Mouse (Mus musculus) hindbrain, embryonic 12.5 days (tissue): Measurements from ENCODE around the gene Tbck. TPM values are rescaled to one million over a fixed set of nuclear protein-coding genes. Genes with fewer than 3 reads are reported as not detected.

Experiments
- ATAC-seq: fragments of 200-750 bp; cut with Nextera tagmentation; 2 replicates; pipeline ENCODE4 v1.8.0; 2017; ENCODE audit warnings: moderate TSS enrichment; ENCODE audit not compliant: low FRiP score
- H3K27ac ChIP-seq: fragments of 300-500 bp; sonication (generic); 2 replicates; pipeline ENCODE4 v1.5.1; 2016; ENCODE audit warnings: mild to moderate bottlenecking
- H3K27me3 ChIP-seq: fragments of 300-500 bp; sonication (generic); 2 replicates; pipeline ENCODE4 v1.6.1; 2016; ENCODE audit warnings: mild to moderate bottlenecking
- H3K36me3 ChIP-seq: fragments of 300-500 bp; sonication (generic); 2 replicates; pipeline ENCODE4 v1.6.1; 2016; ENCODE audit warnings: mild to moderate bottlenecking
- H3K4me1 ChIP-seq: fragments of 300-500 bp; sonication (generic); 2 replicates; pipeline ENCODE4 v1.6.1; 2016
- H3K4me2 ChIP-seq: fragments of 300-500 bp; sonication (generic); replicated peaks from 2 replicates; pipeline ENCODE4 v1.6.1; 2016; ENCODE audit warnings: mild to moderate bottlenecking
- H3K4me3 ChIP-seq: fragments of 300-500 bp; sonication (generic); 2 replicates; pipeline ENCODE4 v1.5.1; 2016; ENCODE audit warnings: mild to moderate bottlenecking
- H3K9ac ChIP-seq: fragments of 300-500 bp; sonication (generic); 2 replicates; pipeline ENCODE4 v1.6.1; 2016; ENCODE audit warnings: mild to moderate bottlenecking, moderate library complexity
- H3K9me3 ChIP-seq: fragments of 300-500 bp; sonication (generic); replicated peaks from 2 replicates; pipeline ENCODE4 v1.6.1; 2016; ENCODE audit warnings: mild to moderate bottlenecking
- WGBS: fragments of 180-500 bp; shearing (Covaris S2); methylation state at CpG from one replicate; pipeline ENCODE4 v1.1.7; 2016; 5-methylcytosine and 5-hydroxymethylcytosine counted together
- polyA plus RNA-seq: library from polyadenylated mRNA; unstranded; fragments of >200 nt; fragmentation: Nextera tagmentation; extraction: Ambion mirVana; gene quantifications from 2 replicates; pipeline ENCODE4 v1.2.1, GENCODE M21; 2016

Tbck gene
- polyA plus RNA-seq, 1 experiment from 2014 or later, result 32.6 TPM

GRCm38 (mm10) chr3:132842676-132843075 lies 158.7 kb downstream of the Tbck start:
- Histone ChIP-seq H3K9ac (no peak overlapping the region), H3K27ac (no peak overlapping the region), H3K4me2 (no peak overlapping the region), H3K4me3 (no peak overlapping the region), H3K9me3 (no peaks in the 10 kb centered on the region), H3K27me3 (no peaks in the 10 kb centered on the region), H3K4me1 (no peaks in the 10 kb centered on the region), H3K36me3 (peaks cover 27% of the 10 kb centered on the region)
- 94% methylated on average over 6 of the region's 6 CpGs for WGBS
- no peak for ATAC-seq

DNA sequence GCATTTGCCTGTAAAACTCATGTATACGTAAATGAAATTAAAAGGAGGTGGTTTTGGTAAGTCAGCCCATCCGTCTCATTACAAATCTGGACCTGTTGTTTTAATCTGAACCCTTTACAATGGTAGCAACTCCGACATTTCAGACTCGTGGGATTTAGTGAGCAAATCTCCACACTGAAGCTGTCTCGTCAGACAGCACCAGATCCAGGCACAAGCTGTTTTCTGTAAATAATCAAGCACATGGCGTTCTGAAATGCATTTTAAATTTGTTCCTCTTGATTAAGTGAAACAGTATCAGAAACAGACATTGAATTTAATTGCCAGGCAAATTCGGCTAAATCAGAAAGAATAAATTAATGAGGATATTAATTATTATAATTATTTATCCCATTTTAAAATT lies 165.7 kb downstream of the Tbck start:
- Histone ChIP-seq H3K9ac (no peak overlapping the region), H3K27me3 (no peaks in the 10 kb centered on the region), H3K36me3 (no peaks in the 10 kb centered on the region), H3K4me3 (no peak overlapping the region), H3K4me2 (no peak overlapping the region), H3K27ac (no peak overlapping the region), H3K9me3 (no peaks in the 10 kb centered on the region), H3K4me1 (no peaks in the 10 kb centered on the region)
- no peak for ATAC-seq
- 75% methylated on average over 7 of the region's 7 CpGs for WGBS

- Histone ChIP-seq H3K9me3 (no peaks in the 10 kb centered on the region), H3K4me2 (no peak overlapping the region), H3K4me1 (no peaks in the 10 kb centered on the region), H3K9ac (no peak overlapping the region), H3K36me3 (no peaks in the 10 kb centered on the region), H3K4me3 (no peak overlapping the region), H3K27ac (no peak overlapping the region), H3K27me3 (no peaks in the 10 kb centered on the region)
- no peak for ATAC-seq
- WGBS, result 91% methylated on average over 2 of the region's 2 CpGs
Measured at GRCm38 (mm10) chr3:132850431-132850830, 166.5 kb downstream of the Tbck start.

- H3K27me3 ChIP-seq, result no peaks in the 10 kb centered on the region
- H3K4me3 ChIP-seq, result no peak overlapping the region
- H3K9ac ChIP-seq, result no peak overlapping the region
- H3K27ac ChIP-seq, result no peak overlapping the region
- no peak; the same call in 1 of the 2 replicates for ATAC-seq
- H3K4me2 ChIP-seq, result no peak overlapping the region
- no peaks in the 10 kb centered on the region for H3K4me1 ChIP-seq
- no peaks in the 10 kb centered on the region for H3K9me3 ChIP-seq
- no peaks in the 10 kb centered on the region for H3K36me3 ChIP-seq
- 63% methylated on average over 1 of the region's 1 CpGs for WGBS
Measured at GRCm38 (mm10) chr3:132851417-132851816, 167.5 kb downstream of the Tbck start.

DNA sequence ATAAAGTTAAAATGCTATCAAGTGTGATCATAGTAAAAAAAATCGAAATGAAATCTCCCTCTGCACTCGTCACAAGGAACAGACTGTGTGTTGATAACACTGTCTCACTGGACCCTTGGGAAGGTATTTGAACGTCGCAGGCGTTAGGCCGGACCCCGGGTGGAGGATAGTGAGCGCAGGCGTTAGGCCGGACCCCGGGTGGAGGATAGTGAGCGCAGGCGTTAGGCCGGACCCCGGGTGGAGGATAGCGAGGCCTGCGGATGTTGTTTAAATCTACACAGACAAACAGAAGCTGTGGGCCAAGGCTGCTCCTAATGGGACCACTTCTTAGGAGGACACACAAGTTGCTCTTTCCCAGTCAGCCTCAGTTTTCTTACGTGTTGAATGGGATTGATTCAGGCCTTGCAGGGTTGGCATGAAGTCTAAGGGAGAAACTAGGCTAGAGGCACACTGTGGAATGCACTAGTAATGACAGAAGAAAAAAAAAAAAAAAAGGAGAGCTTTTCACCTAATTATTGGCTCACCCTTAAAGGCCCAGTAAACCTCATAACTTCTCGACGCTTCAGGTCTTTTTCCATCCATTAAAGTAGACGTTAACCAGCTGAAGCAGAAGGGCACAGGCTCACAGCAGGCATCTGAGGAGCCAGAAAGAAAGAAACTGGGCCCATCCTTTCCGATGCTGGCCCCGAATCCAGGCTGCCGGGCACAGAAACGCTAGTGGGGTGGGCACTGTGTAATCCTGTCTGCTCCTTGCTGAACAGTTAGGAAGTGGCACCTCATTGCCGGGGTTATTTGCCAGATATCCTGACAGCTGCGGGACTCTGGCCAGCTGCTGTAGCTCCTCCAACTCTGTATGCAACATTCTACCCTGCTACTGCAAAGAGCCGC lies 168.1 kb downstream of the Tbck start:
- Histone ChIP-seq H3K27ac (no peak overlapping the region), H3K4me1 (no peaks in the 10 kb centered on the region), H3K36me3 (no peaks in the 10 kb centered on the region), H3K9ac (no peak overlapping the region), H3K9me3 (no peaks in the 10 kb centered on the region), H3K27me3 (no peaks in the 10 kb centered on the region), H3K4me3 (no peak overlapping the region), H3K4me2 (no peak overlapping the region)
- ATAC-seq, result no peak
- 73% methylated on average over 28 of the region's 28 CpGs for WGBS

- Histone ChIP-seq H3K4me3 (no peak overlapping the region), H3K9ac (no peak overlapping the region), H3K4me2 (no peak overlapping the region), H3K9me3 (no peaks in the 10 kb centered on the region), H3K27me3 (no peaks in the 10 kb centered on the region), H3K4me1 (no peaks in the 10 kb centered on the region), H3K27ac (no peak overlapping the region), H3K36me3 (no peaks in the 10 kb centered on the region)
- WGBS, result 78% methylated on average over 9 of the region's 9 CpGs
- no peak for ATAC-seq
Measured at GRCm38 (mm10) chr3:132854271-132854670, 170.3 kb downstream of the Tbck start.

GRCm38 (mm10) chr3:132855458-132856212 lies 171.7 kb downstream of the Tbck start:
- Histone ChIP-seq H3K36me3 (no peaks in the 10 kb centered on the region), H3K9me3 (no peaks in the 10 kb centered on the region), H3K4me2 (no peak overlapping the region), H3K27ac (no peak overlapping the region), H3K4me1 (no peaks in the 10 kb centered on the region), H3K27me3 (no peaks in the 10 kb centered on the region), H3K9ac (no peak overlapping the region), H3K4me3 (no peak overlapping the region)
- 64% methylated on average over 9 of the region's 9 CpGs for WGBS
- no peak for ATAC-seq

GRCm38 (mm10) chr3:132856651-132857050 lies 172.7 kb downstream of the Tbck start:
- no peak for ATAC-seq
- Histone ChIP-seq H3K9ac (no peak overlapping the region), H3K4me1 (no peaks in the 10 kb centered on the region), H3K4me3 (no peak overlapping the region), H3K27me3 (no peaks in the 10 kb centered on the region), H3K36me3 (no peaks in the 10 kb centered on the region), H3K4me2 (no peak overlapping the region), H3K27ac (no peak overlapping the region), H3K9me3 (no peaks in the 10 kb centered on the region)
- WGBS, result 71% methylated on average over 6 of the region's 6 CpGs

GRCm38 (mm10) chr3:132858849-132859248 lies 174.9 kb downstream of the Tbck start:
- H3K9me3 ChIP-seq, result no peaks in the 10 kb centered on the region
- H3K36me3 ChIP-seq, result no peaks in the 10 kb centered on the region
- 63% methylated on average over 11 of the region's 11 CpGs for WGBS
- H3K27me3 ChIP-seq, result no peaks in the 10 kb centered on the region
- H3K27ac ChIP-seq, result no peak overlapping the region
- H3K4me1 ChIP-seq, result no peaks in the 10 kb centered on the region
- no peak for ATAC-seq
- no peak overlapping the region for H3K4me3 ChIP-seq
- H3K4me2 ChIP-seq, result no peak overlapping the region
- no peak overlapping the region for H3K9ac ChIP-seq

DNA sequence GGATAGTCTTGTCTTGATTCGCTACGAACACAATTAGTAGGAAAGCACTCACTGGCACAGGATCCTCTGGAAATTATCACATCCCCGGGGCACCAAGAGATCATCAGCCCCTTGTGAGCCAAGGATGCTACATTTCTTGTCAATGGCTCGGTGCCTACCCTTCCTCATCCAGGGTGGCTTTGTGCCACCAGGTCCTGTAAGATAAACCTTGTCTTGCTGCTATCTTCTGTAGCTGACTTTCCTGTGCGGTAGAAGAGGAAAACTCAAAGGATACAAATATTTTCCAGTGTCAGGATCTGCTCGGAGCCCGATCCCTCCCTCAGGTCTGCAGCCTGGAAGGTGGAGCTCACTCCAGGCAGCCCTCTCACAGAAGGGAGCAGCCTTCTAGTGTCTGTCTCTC lies 175.6 kb downstream of the Tbck start:
- Histone ChIP-seq H3K9me3 (no peaks in the 10 kb centered on the region), H3K4me1 (no peaks in the 10 kb centered on the region), H3K36me3 (no peaks in the 10 kb centered on the region), H3K27ac (no peak overlapping the region), H3K9ac (no peak overlapping the region), H3K4me2 (no peak overlapping the region), H3K27me3 (no peaks in the 10 kb centered on the region), H3K4me3 (no peak overlapping the region)
- WGBS, result 89% methylated on average over 7 of the region's 7 CpGs
- ATAC-seq, result no peak

DNA sequence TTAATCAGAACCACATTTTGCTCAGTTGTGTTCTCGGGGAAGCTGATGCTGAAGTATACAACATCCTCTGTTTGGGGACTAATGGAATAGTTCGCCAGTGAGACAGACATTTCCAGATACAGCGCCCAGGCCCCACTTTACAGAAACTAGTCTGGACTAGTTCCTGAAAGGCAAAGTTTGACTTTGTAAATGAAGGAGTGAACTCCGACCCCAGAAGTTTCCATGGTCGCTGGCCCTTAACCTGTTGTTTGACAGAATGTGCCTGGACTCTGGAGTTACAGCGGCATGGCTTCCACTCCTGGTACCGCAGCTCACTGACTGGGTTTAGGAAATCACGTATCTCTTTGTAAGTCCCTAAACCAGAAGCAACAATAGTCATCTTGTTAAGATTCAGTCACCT lies 176.9 kb downstream of the Tbck start:
- no peak overlapping the region for H3K9ac ChIP-seq
- 74% methylated on average over 8 of the region's 8 CpGs for WGBS
- H3K27me3 ChIP-seq, result no peaks in the 10 kb centered on the region
- no peak overlapping the region for H3K4me2 ChIP-seq
- H3K9me3 ChIP-seq, result no peaks in the 10 kb centered on the region
- no peak for ATAC-seq
- no peaks in the 10 kb centered on the region for H3K36me3 ChIP-seq
- no peaks in the 10 kb centered on the region for H3K4me1 ChIP-seq
- H3K27ac ChIP-seq, result no peak overlapping the region
- H3K4me3 ChIP-seq, result no peak overlapping the region

DNA sequence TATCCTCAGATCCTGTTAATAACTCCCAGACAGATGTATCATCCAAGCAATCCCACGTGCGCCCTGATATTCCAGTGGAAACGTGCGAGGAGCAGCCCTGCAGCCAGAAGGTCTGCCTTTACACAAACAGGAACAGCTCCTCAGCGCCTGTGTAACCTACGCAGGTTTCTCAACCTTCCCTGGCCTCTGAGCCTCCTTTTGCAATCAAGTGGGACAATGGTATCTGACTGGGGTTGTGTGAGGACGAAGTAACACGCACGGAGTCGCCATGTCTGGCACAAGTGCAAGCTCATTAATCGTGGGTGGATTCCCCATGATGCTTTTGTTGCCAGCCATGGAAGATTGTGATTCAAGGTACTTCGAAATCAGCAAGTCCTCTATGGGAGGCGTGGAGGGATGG lies 179.9 kb downstream of the Tbck start:
- H3K4me2 ChIP-seq, result no peak overlapping the region
- H3K27me3 ChIP-seq, result no peaks in the 10 kb centered on the region
- WGBS, result 76% methylated on average over 13 of the region's 13 CpGs
- no peak overlapping the region for H3K9ac ChIP-seq
- H3K4me3 ChIP-seq, result no peak overlapping the region
- no peaks in the 10 kb centered on the region for H3K4me1 ChIP-seq
- no peak for ATAC-seq
- no peaks in the 10 kb centered on the region for H3K9me3 ChIP-seq
- no peak overlapping the region for H3K27ac ChIP-seq
- H3K36me3 ChIP-seq, result no peaks in the 10 kb centered on the region
